Mouse (Mus musculus) liver, adult (tissue): ENCODE measurements around the gene Notch2.

Experiments used
- GATA4 ChIP-seq: IDR thresholded peaks from 2 replicates; pipeline ENCODE4 v1.6.1; 2014; ENCODE audit warnings: mild to moderate bottlenecking, low read length; ENCODE audit not compliant: insufficient replicate concordance

The Notch2 gene

GRCm38 (mm10) chr3:97985691-97986090, 27.6 kb upstream of the Notch2 start:
- TF ChIP-seq GATA4, result no peak

DNA sequence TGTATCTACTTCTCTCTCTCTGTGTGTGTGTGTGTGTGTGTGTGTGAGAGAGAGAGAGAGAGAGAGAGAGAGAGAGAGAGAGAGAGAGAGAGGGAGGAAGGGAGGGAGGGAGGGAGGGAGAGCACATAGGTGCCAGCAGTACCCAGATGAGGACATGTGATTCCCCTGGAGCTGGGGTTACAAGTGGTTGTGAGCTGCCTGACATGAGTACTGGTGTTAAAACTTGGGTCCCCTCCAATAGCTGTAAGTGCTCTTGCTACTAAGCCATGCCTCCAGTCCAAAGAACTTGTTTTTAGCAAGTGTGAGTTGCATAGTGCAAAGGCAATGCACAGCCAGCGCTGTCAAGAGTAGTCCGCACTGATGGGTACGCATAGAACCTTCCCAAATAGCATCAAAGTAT, 26.2 kb upstream of the Notch2 start:
- no peak for TF ChIP-seq GATA4

DNA sequence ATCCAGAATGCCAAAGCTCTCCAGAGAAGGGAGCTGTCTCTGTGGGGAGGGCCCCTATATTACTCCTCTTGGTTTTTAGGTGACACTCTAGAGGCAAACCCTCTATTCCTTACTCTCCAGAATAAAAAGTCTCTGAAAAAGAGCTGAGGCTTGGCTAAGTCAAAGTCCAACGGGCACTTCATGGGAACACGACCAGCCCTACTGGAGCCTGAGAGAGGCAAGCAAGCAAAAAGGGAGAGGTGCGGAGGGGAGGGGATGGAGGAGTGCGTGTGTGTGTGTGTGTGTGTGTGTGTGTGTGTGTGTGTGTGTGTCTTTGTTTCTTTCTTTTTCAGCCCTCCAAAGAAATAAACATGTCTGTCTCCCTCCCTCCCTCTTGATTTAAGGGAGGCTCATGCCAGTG, 24.6 kb upstream of the Notch2 start:
- TF ChIP-seq GATA4, result no peak

GRCm38 (mm10) chr3:97990576-97990975, 22.8 kb upstream of the Notch2 start:
- no peak for TF ChIP-seq GATA4

- no peak for TF ChIP-seq GATA4
Measured at GRCm38 (mm10) chr3:97992289-97992688, 21.0 kb upstream of the Notch2 start.

- TF ChIP-seq GATA4, result no peak
Measured at GRCm38 (mm10) chr3:97993196-97993595, 20.1 kb upstream of the Notch2 start.

DNA sequence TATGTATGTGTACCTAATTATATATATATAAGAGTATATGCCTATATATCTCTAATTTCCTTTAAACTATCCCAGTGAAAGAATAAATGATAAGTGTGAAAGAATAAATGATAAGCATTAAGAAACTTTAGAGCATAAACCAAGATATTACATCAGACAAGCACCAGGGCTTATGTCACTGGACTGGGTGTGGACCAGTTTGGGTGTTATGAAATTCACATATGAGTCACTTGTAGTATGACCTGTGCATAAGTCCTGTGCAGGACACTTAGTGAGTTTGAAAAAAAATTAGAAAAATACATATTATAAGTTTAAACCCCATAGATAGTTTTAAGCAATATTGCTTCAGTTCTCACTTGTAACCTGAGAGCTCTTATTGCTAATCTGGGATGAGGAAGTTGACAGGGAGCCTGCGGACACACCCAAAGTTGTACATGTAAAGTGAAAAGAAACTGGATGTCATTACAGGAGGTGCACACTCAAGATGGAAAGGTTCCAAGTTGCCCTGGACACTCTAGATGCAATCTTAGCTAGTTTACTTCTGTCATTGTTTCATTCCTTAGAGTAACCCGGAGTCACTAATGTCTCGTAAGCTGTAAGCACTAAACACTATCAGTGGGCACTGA, 19.3 kb upstream of the Notch2 start:
- TF ChIP-seq GATA4, result no peak

DNA sequence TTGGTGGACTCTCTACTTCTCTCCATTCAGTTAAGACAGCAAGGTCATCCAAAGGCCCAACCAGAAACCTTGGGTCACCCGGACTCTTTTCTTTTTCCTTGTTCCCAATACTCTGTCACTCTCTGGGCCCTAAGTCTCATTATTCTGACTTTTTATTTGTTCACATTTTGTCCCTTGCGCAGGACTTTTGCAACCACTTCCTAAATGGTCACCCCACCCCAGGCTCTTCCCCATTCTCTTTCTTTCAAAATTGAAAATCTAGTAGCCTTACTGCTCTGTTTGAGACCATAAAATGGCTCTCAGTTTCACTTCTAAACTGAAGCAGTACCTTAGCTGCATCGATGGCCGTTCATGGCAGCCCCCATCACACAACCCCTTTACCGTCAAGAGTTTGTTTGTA, 18.5 kb upstream of the Notch2 start:
- no peak for TF ChIP-seq GATA4

DNA sequence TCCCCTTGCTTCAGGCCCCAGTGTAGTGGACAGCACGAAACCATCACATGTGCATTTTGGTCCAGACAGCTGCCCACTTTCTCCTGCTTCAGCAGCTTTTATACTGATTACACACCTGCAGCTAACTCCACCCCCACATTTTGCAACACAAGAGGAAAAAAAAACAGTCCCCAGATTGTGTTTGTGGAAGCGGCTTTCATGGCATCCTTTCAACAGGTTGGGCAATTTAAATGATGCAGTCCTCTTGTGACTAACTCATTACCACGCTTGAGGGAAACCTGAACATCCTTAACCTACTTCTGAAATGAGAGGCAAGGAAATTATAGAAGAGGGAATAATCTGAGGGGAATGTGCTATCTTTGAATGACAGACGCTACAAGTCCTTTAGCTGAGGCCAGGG, 15.0 kb upstream of the Notch2 start:
- TF ChIP-seq GATA4, result no peak

DNA sequence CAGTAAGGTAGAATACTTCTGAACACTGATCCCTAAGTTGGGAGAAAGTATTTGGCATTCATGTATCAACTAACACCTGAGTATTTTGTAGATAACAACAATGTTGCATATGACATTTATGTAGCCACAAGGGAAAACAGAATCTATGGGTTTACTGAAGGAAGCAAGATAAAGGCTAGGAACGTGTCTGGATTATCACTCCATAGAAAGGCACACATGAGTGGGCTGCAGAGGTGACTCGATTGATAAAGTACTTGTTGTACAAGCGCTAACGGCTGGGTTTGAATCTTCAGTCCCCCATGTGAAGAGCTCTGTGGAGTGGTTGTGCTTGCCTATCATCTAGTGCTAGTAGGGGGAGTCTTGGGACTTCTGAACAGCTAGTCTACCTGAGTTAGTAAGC, 9.8 kb upstream of the Notch2 start:
- no peak for TF ChIP-seq GATA4

DNA sequence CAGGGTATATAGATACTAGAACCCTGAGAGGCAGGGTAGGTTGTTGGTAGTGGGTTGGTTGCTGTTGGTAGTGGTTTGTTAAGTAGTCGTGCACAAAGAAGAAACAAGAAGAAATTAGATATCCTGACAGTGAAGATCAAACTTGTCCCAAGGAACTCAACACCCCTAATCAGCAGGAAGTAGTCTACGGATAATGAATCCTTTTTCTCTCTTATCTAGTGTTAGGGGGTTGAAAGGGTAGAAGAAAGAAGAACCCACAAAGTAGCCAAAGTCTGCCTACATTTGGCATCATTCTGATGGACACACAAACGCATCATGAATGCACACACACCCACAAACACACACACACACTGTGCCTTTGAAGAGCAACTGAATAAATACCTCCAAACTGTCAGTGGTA, 9.1 kb upstream of the Notch2 start:
- TF ChIP-seq GATA4, result no peak

DNA sequence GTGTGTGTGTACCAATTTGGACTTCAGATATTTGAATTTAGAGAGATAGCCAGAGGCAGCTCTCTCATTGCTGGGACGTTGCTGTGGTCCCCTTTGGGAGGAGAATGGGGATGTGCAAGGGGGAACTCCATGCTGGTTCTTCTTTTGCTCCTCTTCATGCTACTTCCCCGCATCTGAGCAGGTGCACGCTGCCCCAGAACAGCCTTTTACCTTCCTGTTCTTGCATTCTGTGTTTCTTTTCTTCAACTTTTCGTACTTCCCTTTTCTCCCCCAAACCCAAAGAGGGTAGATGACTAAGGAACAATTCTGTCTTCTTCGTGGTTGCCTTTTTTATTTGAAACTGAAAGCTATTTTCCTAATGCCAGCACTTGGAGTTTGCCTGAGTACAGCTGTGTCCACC, 8.0 kb upstream of the Notch2 start:
- TF ChIP-seq GATA4, result no peak

DNA sequence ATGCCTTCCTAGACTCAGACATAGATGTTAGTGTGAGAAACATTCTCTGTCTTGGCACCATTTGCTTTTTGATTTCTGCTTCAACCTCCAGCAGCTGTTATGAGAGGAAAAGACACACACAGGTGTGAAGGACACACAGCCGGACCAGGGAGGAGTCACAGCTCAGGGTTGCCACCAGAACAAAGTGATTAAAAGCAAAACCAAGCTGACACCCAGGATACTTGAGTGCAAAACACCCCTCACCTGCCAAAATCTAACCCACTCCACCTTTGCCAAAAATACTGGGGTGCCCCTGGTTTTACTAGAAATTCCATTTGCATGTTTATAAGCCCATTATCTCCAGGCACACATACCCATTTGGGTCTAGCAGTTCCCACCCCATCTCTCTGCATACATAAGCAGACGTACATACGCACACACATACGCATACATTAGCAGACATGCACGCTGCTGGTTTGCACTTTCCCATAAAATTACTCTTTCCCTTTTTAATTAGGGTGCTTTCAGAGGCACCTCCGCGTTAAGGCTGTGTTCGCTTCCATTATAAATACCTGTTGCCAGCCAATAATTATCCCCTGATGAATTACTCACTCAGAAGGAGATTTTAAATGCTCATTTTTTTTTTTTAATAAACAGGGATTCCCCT, 7.2 kb upstream of the Notch2 start:
- no peak for TF ChIP-seq GATA4

GRCm38 (mm10) chr3:98006973-98007372, 6.4 kb upstream of the Notch2 start:
- no peak for TF ChIP-seq GATA4

- no peak for TF ChIP-seq GATA4
Measured at GRCm38 (mm10) chr3:98008143-98008542, 5.2 kb upstream of the Notch2 start.

GRCm38 (mm10) chr3:98009190-98009840, 4.0 kb upstream of the Notch2 start:
- TF ChIP-seq GATA4, result no peak

DNA sequence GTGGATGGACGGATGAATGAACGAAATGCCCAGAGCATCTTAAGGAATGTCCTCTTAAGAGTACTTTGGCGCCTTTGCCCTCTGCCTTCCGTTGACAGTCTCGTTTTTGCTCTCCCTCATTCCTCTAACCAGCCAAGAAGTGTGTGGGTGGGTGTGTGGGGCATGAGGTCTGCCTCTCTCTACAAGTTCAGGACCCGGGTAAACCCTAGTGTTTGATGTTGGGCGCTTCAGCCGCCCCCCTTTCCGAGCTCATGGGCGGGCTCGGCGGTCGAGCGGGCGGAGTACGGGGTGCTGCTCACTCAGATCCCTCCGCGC, 284 bp upstream of the Notch2 start:
- TF ChIP-seq GATA4, result no peak
